Mouse (Mus musculus) MEL (cell line): ENCODE results near the gene Ctdspl. TPM values are rescaled to one million over a fixed set of nuclear protein-coding genes. Genes with fewer than 3 reads are reported as not detected.

Experiments used
- DNase-seq: peaks from one replicate; pipeline ENCODE4 v3.0.0; 2011; ENCODE audit warnings: low read depth, low spot score
- H3K27ac ChIP-seq: 2 replicates; pipeline ENCODE4 v1.5.1; 2012; ENCODE audit warnings: low read depth, mild to moderate bottlenecking, control low read depth, low read length, moderate library complexity; ENCODE audit not compliant: control insufficient read depth
- H3K27me3 ChIP-seq, 2 experiments: fragments of 150-350 bp in 1 of 2; sonication (generic) in 1 of 2; 2 replicates each; pipeline ENCODE4 v1.6.1; 2012; ENCODE audit warnings: low read length in 2 of 2, mild to moderate bottlenecking in 2 of 2, improper control_type of control experiment in 1 of 2, moderate library complexity in 1 of 2; ENCODE audit not compliant: insufficient read depth in 2 of 2, control insufficient read depth in 1 of 2
- H3K36me3 ChIP-seq, 2 experiments: 2 replicates each; pipeline ENCODE4 v1.6.1; 2012 to 2014; ENCODE audit warnings: low read length in 2 of 2, improper control_type of control experiment in 1 of 2, inconsistent platforms in 1 of 2, mild to moderate bottlenecking in 1 of 2; ENCODE audit not compliant: insufficient read depth in 2 of 2, control insufficient read depth in 1 of 2
- H3K4me1 ChIP-seq, 2 experiments: fragments of 150-350 bp in 1 of 2; sonication (generic) in 1 of 2; 2 replicates each; pipeline ENCODE4 v1.6.1; 2012; ENCODE audit warnings: low read length in 2 of 2, improper control_type of control experiment in 1 of 2, mild to moderate bottlenecking in 1 of 2; ENCODE audit not compliant: insufficient read depth in 2 of 2, control insufficient read depth in 1 of 2
- H3K4me3 ChIP-seq, 2 experiments: fragments of 150-350 bp in 1 of 2; sonication (generic) in 1 of 2; 2 replicates each; pipeline ENCODE4 v1.5.1; 2012; ENCODE audit warnings: low read depth in 2 of 2, low read length in 2 of 2, mild to moderate bottlenecking in 2 of 2, moderate library complexity in 2 of 2, control low read depth in 1 of 2, improper control_type of control experiment in 1 of 2; ENCODE audit not compliant: control insufficient read depth in 1 of 2, insufficient read depth in 1 of 2
- H3K79me2 ChIP-seq: 2 replicates; pipeline ENCODE4 v1.6.1; 2012; ENCODE audit warnings: mild to moderate bottlenecking, low read length, moderate library complexity; ENCODE audit not compliant: control insufficient read depth, poor library complexity, insufficient read depth
- H3K9ac ChIP-seq: 2 replicates; pipeline ENCODE4 v1.6.1; 2012; ENCODE audit warnings: low read depth, mild to moderate bottlenecking, control low read depth, low read length, moderate library complexity; ENCODE audit not compliant: control insufficient read depth, poor library complexity, severe bottlenecking
- H3K9me3 ChIP-seq: fragments of 150-350 bp; sonication (generic); replicated peaks from 2 replicates; pipeline ENCODE4 v1.6.1; 2012; ENCODE audit warnings: mild to moderate bottlenecking, low read length, improper control_type of control experiment, moderate library complexity; ENCODE audit not compliant: insufficient read depth
- BHLHE40 ChIP-seq: IDR thresholded peaks from 2 replicates; pipeline ENCODE4 v1.6.1; 2012; ENCODE audit warnings: low read depth, mild to moderate bottlenecking, inconsistent platforms, low read length, improper control_type of control experiment, borderline replicate concordance
- CHD1 ChIP-seq: IDR thresholded peaks from 2 replicates; pipeline ENCODE4 v1.6.1; 2012; ENCODE audit warnings: low read depth, mild to moderate bottlenecking, inconsistent platforms, low read length, improper control_type of control experiment
- CHD2 ChIP-seq: IDR thresholded peaks from 2 replicates; pipeline ENCODE4 v1.6.1; 2011; ENCODE audit warnings: low read length, improper control_type of control experiment
- E2F4 ChIP-seq: IDR thresholded peaks from 2 replicates; pipeline ENCODE4 v1.6.1; 2011; ENCODE audit warnings: low read depth, low read length, improper control_type of control experiment, borderline replicate concordance
- GABPA ChIP-seq: IDR thresholded peaks from 2 replicates; pipeline ENCODE4 v1.6.1; 2012; ENCODE audit warnings: low read depth, mild to moderate bottlenecking, inconsistent platforms, low read length, improper control_type of control experiment, moderate library complexity
- HCFC1 ChIP-seq: IDR thresholded peaks from 2 replicates; pipeline ENCODE4 v1.6.1; 2012; ENCODE audit warnings: low read depth, mild to moderate bottlenecking, inconsistent platforms, low read length, improper control_type of control experiment, moderate library complexity
- JUND ChIP-seq: IDR thresholded peaks from 2 replicates; pipeline ENCODE4 v1.6.1; 2011; ENCODE audit warnings: low read depth, mild to moderate bottlenecking, improper control_type of control experiment, low read length
- KAT2A ChIP-seq: conservative IDR thresholded peaks from 2 replicates; pipeline ENCODE4 v1.6.1; 2012; ENCODE audit warnings: low read depth, low read length, improper control_type of control experiment, inconsistent platforms
- MAFK ChIP-seq: IDR thresholded peaks from 2 replicates; pipeline ENCODE4 v1.6.1; 2011; ENCODE audit warnings: low read depth, mild to moderate bottlenecking, low read length, improper control_type of control experiment, borderline replicate concordance
- MAX ChIP-seq: IDR thresholded peaks from 2 replicates; pipeline ENCODE4 v1.6.1; 2011; ENCODE audit warnings: low read length, improper control_type of control experiment
- MAZ ChIP-seq: IDR thresholded peaks from 2 replicates; pipeline ENCODE4 v1.6.1; 2012; ENCODE audit warnings: low read depth, mild to moderate bottlenecking, inconsistent platforms, low read length, improper control_type of control experiment
- MEF2A ChIP-seq: IDR thresholded peaks from 2 replicates; pipeline ENCODE4 v1.6.1; 2014; ENCODE audit warnings: low read depth, mild to moderate bottlenecking, inconsistent platforms, low read length, improper control_type of control experiment; ENCODE audit not compliant: poor library complexity, insufficient replicate concordance, severe bottlenecking; ENCODE audit errors: extremely low read depth
- MYB ChIP-seq: IDR thresholded peaks from 2 replicates; pipeline ENCODE4 v1.6.1; 2011; ENCODE audit warnings: mild to moderate bottlenecking, low read depth, low read length, improper control_type of control experiment
- NELFE ChIP-seq: IDR thresholded peaks from 2 replicates; pipeline ENCODE4 v1.6.1; 2011; ENCODE audit warnings: low read depth, low read length, improper control_type of control experiment
- NRF1 ChIP-seq: IDR thresholded peaks from 2 replicates; pipeline ENCODE4 v1.6.1; 2014; ENCODE audit warnings: low read depth, mild to moderate bottlenecking, inconsistent platforms, low read length, improper control_type of control experiment, moderate library complexity; ENCODE audit not compliant: poor library complexity, insufficient read depth, severe bottlenecking
- POLR2A ChIP-seq, 2 experiments: IDR thresholded peaks; 2 replicates each; pipeline ENCODE4 v1.6.1; 2011 to 2012; ENCODE audit warnings: low read length in 2 of 2, mild to moderate bottlenecking in 2 of 2, control low read depth in 1 of 2, improper control_type of control experiment in 1 of 2, low read depth in 1 of 2, moderate library complexity in 1 of 2; ENCODE audit not compliant: control insufficient read depth in 1 of 2, insufficient read depth in 1 of 2, poor library complexity in 1 of 2
- POLR2AphosphoS2 ChIP-seq: IDR thresholded peaks from 2 replicates; pipeline ENCODE4 v1.6.1; 2011; ENCODE audit warnings: low read length, improper control_type of control experiment
- POLR2AphosphoS5 ChIP-seq: IDR thresholded peaks from 2 replicates; pipeline ENCODE4 v1.6.1; 2012; ENCODE audit warnings: low read depth, borderline replicate concordance, mild to moderate bottlenecking, inconsistent platforms, low read length, moderate library complexity, mixed read lengths
- RAD21 ChIP-seq: IDR thresholded peaks from 2 replicates; pipeline ENCODE4 v1.6.1; 2011; ENCODE audit warnings: mild to moderate bottlenecking, low read depth, low read length, improper control_type of control experiment
- TBP ChIP-seq: IDR thresholded peaks from 2 replicates; pipeline ENCODE4 v1.8.0; 2011; ENCODE audit warnings: low read depth, low read length, improper control_type of control experiment
- UBTF ChIP-seq: IDR thresholded peaks from 2 replicates; pipeline ENCODE4 v1.6.1; 2012; ENCODE audit warnings: low read depth, mild to moderate bottlenecking, inconsistent platforms, low read length, improper control_type of control experiment, moderate library complexity, borderline replicate concordance; ENCODE audit not compliant: insufficient read depth
- USF2 ChIP-seq, 2 experiments: IDR thresholded peaks; 2 replicates each; pipeline ENCODE4 v1.6.1; 2011 to 2012; ENCODE audit warnings: improper control_type of control experiment in 2 of 2, low read length in 2 of 2, borderline replicate concordance in 1 of 2, inconsistent platforms in 1 of 2, low read depth in 1 of 2, mild to moderate bottlenecking in 1 of 2; ENCODE audit not compliant: insufficient read depth in 1 of 2
- ZKSCAN1 ChIP-seq: IDR thresholded peaks from 2 replicates; pipeline ENCODE4 v1.6.1; 2012; ENCODE audit warnings: low read depth, mild to moderate bottlenecking, inconsistent platforms, low read length, improper control_type of control experiment, moderate library complexity
- polyA plus RNA-seq, 2 experiments: library from polyadenylated mRNA; stranded (reverse) in 1 of 2; unstranded in 1 of 2; fragments of >175 nt in 1 of 2; fragments of >200 nt in 1 of 2; gene quantifications; 2 replicates each; pipeline versions ENCODE4 v1.2.1 to v1.2.4; 2012; ENCODE audit warnings: low replicate concordance in 2 of 2, low read depth in 1 of 2; ENCODE audit not compliant: insufficient read length in 2 of 2, insufficient read depth in 1 of 2, missing spikeins in 1 of 2
- total RNA-seq: library from RNA; depleted of rRNA; stranded (reverse); fragments of 300-350 nt; gene quantifications from 2 replicates; pipeline ENCODE4 v1.2.3, GENCODE M21; 2012

Gene Ctdspl
- total and polyA plus RNA-seq, 3 experiments = 15.3 to 20.7 TPM; not detected in 1

DNA sequence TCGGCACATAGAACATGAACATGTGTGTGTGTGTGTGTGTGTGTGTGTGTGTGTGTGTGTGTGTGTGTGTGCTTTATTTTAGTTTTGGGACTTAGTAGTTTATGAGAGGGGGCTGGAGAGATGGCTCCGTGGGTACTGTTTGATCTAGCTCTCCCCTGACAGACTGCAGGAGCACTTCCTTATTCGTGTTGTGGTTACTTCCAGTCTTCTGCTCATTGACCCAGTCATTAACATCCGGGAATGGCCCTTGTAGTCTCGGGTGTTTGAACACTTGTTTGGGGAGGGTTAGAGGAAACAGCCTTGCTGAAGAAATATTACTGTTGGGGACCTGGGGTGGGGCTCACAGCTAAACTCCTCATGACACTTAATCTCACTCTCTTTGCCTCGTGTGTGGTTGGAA lies 73.9 kb downstream of the Ctdspl start:
- H3K4me1 ChIP-seq = peaks cover 0 to 2% of the 10 kb centered on the region in 2 experiments; a peak in 1 of 4 replicates

GRCm38 (mm10) chr9:119002267-119002666 lies 76.0 kb downstream of the Ctdspl start:
- Histone ChIP-seq H3K27me3 (no peaks in the 10 kb centered on the region), H3K36me3 (no peaks in the 10 kb centered on the region), H3K79me2 (no peaks in the 10 kb centered on the region), H3K4me3 (no peak overlapping the region), H3K9ac (no peak overlapping the region), H3K9me3 (no peaks in the 10 kb centered on the region), H3K27ac (no peak overlapping the region), H3K4me1 (peaks cover 0 to 2% of the 10 kb centered on the region in 2 experiments; a peak in 1 of 4 replicates)
- no peak for TF ChIP-seq TBP
- TF ChIP-seq MEF2A = no peak
- TF ChIP-seq USF2 (IDR thresholded peaks at IDR 0.05; ENCODE audit: borderline replicate concordance in 1 of 2, insufficient read depth in 1 of 2, low read depth in 1 of 2, low read length in 2 of 2) = no peak
- no peak for TF ChIP-seq POLR2A (IDR thresholded peaks at IDR 0.05; ENCODE audit: control insufficient read depth in 1 of 2, insufficient read depth in 1 of 2, low read depth in 1 of 2, low read length in 2 of 2, poor library complexity in 1 of 2)
- TF ChIP-seq UBTF = no peak
- no peak for DNase-seq

More for the DNA sequence above, 73.9 kb downstream of the Ctdspl start:
- Histone ChIP-seq H3K9ac (no peak overlapping the region), H3K36me3 (no peaks in the 10 kb centered on the region), H3K9me3 (no peaks in the 10 kb centered on the region), H3K79me2 (no peaks in the 10 kb centered on the region), H3K4me3 (no peak overlapping the region), H3K27me3 (no peaks in the 10 kb centered on the region), H3K27ac (no peak overlapping the region)
- peak; percentile 31 for DNase-seq
- TF ChIP-seq POLR2AphosphoS5 (no peak), NELFE (no peak), RAD21 (no peak)

GRCm38 (mm10) chr9:119003990-119004702 lies 77.9 kb downstream of the Ctdspl start:
- no peak overlapping the region for H3K27ac ChIP-seq
- H3K9ac ChIP-seq = no peak overlapping the region
- H3K79me2 ChIP-seq = no peaks in the 10 kb centered on the region
- no peaks in the 10 kb centered on the region for H3K27me3 ChIP-seq
- peaks cover 0 to 2% of the 10 kb centered on the region in 2 experiments; a peak in 1 of 4 replicates for H3K4me1 ChIP-seq
- TF ChIP-seq MEF2A (no peak), POLR2AphosphoS2 (no peak), HCFC1 (no peak), CHD1 (no peak), NELFE (no peak), BHLHE40 (no peak), E2F4 (no peak), GABPA (no peak), ZKSCAN1 (no peak), MAFK (no peak), JUND (no peak), CHD2 (no peak), MAX (no peak), MYB (no peak), MAZ (no peak), KAT2A (no peak), NRF1 (no peak)
- no peak for DNase-seq
- no peaks in the 10 kb centered on the region for H3K9me3 ChIP-seq
- no peaks in the 10 kb centered on the region for H3K36me3 ChIP-seq
- no peak overlapping the region for H3K4me3 ChIP-seq
